Mouse (Mus musculus) layer of hippocampus, adult 6 months (tissue): Measurements from ENCODE around the gene Tbx1. TPM values are rescaled to one million over a fixed set of nuclear protein-coding genes. Genes with fewer than 3 reads are reported as not detected.

Experiments
- long read RNA-seq, 2 experiments: library from polyadenylated mRNA; unstranded; transcript quantifications; one replicate each; pipeline ENCODE4 v2.0.0; 2019 to 2020
- polyA plus RNA-seq: library from polyadenylated mRNA; unstranded; fragments of <200 nt; fragmentation: Nextera tagmentation; gene quantifications from 2 replicates; pipeline ENCODE4 v1.2.3, GENCODE M21; 2021

Gene Tbx1
- polyA plus RNA-seq: 0.78 and 1.8 TPM in 2 replicates
- long read RNA-seq, experiment 1, partial matches to known transcripts: 1 of 4 reads
- long read RNA-seq, experiment 1, other reads (novel, unspliced or antisense): 1 of 4 reads
- long read RNA-seq, experiment 2, partial matches to known transcripts: 2 of 9 reads
- long read RNA-seq, experiment 2, other reads (novel, unspliced or antisense): 4 of 9 reads

GRCm38 (mm10) chr16:18589804-18590790 is at the start of gene Tbx1:
Gene Tbx1 (minus strand): TSS chr16:18590671.

GRCm38 (mm10) chr16:18629390-18630231 is 39.1 kb upstream of the Tbx1 start, which contains the start of gene Sept5:
Gene Sept5 (minus strand): TSS chr16:18629954.

GRCm38 (mm10) chr16:18626376-18626878 is 36.0 kb upstream of the Tbx1 start, which contains the start of gene Gm49601:
Gene Gm49601 (minus strand): TSS chr16:18626427.

GRCm38 (mm10) chr16:18622019-18622418 is 31.5 kb upstream of the Tbx1 start, which contains the start of gene Gp1bb:
Gene Gp1bb (minus strand): TSS chr16:18622403.

Other genes starting within 250 kb of the Tbx1 start
- gene Tango2, start 242.6 kb downstream of the Tbx1 start, polyA plus RNA-seq: 124 and 138 TPM in 2 replicates
- 7.9 and 8.8 TPM in 2 replicates for gene Arvcf, start 242.5 kb downstream of the Tbx1 start, polyA plus RNA-seq
- 38.2 and 40.0 TPM in 2 replicates for gene Txnrd2, start 164.3 kb downstream of the Tbx1 start, polyA plus RNA-seq
- 144 and 150 TPM in 2 replicates for gene Comt, start 163.8 kb downstream of the Tbx1 start, polyA plus RNA-seq
- gene Gnb1l, start 92.0 kb downstream of the Tbx1 start, polyA plus RNA-seq: 9.8 and 10.5 TPM in 2 replicates
- 2.5 and 2.6 TPM in 2 replicates for gene Rtl10, start 91.8 kb downstream of the Tbx1 start, polyA plus RNA-seq
- 0.34 and 0.36 TPM in 2 replicates for gene Gp1bb, start 31.7 kb upstream of the Tbx1 start, polyA plus RNA-seq
- 29.1 and 41.2 TPM in 2 replicates for gene Gm49601, start 35.8 kb upstream of the Tbx1 start, polyA plus RNA-seq
- 64.3 and 86.6 TPM in 2 replicates for gene Sept5, start 39.3 kb upstream of the Tbx1 start, polyA plus RNA-seq
- 121 and 165 TPM in 2 replicates for gene Cldn5, start 186.2 kb upstream of the Tbx1 start, polyA plus RNA-seq
- 78.7 and 83.0 TPM in 2 replicates for gene Ufd1, start 221.1 kb upstream of the Tbx1 start, polyA plus RNA-seq
- gene Cdc45, start 221.3 kb upstream of the Tbx1 start, polyA plus RNA-seq: 1.9 TPM in 2 replicates
- 41.7 and 42.0 TPM in 2 replicates for gene 2510002D24Rik, start 245.9 kb upstream of the Tbx1 start, polyA plus RNA-seq
- gene Gm28539, start 245.9 kb upstream of the Tbx1 start, polyA plus RNA-seq: 0.19 TPM in 1 of 2 replicates, not detected in the other